Mouse (Mus musculus) left cerebral cortex, adult 11 months (tissue): ENCODE results near the gene Kprp.
"Not testable (repeated sequence)": the region's sequence is repeated elsewhere in the genome, so short reads cannot be mapped to it uniquely, and the experiment has no call there.

Experiments used
- DNase-seq: peaks from one replicate; pipeline ENCODE4 v3.0.0; 2022; ENCODE audit warnings: low spot score

Gene Kprp

DNA sequence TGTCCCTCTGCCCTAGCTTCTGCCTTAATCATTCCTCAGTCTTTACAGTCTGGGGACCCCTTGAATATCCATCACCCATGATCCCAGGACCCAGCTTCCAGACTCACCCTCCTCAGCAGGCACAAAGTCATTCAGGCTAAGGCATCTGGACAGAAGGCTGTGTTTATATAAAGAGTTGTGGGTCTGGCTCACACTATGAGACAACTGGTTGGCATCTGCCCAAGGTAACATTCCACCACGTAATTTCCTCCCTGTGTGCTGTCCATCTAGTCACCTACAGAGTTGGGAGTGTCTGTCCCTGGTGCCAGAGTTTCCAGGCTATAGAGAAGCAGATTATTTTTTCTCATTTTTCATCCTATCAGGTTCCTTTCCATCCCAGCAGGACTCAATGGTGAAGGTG is at the start of gene Kprp:
TSS of gene Kprp (minus strand) at position 140 of the 400 bp plus-strand sequence.
- DNase-seq = no peak

DNA sequence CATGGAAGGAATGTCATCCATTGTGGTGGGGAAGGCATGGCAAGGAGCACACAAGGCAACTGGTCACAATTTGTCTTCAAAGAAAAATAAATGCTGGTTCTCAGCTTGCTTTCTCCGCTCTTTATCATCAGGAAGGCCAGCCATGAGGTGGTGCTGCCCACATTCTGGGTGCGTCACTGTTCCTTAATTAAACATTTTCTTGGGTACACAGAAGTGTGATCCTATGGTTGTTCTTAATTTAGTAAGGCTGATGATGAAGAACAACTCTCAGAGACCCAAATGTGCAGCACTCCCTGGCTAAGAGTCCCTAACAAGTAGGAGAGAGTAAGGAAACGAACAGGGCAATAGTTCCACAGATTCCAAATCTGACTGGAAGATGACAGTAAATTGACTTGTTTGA is 47.1 kb upstream of the Kprp start:
- DNase-seq = no peak

DNA sequence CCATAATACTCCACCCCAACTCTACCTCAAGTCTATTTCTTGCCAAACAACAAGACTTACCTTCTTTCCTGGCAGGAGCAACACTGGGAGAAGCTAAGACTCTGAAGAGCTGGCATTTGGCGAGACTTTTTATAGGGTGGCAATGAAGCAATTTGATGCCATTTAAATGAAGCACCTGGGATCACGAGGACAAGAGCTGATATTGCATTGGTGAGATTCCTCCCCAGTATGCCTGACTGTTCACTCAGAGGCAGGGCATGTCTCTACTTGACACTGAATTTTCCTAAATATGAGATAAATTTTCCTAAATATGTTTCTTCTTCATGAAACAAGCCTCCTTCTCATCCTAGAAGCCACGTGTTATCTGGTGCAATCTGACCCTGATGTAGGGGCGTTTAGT is 43.1 kb upstream of the Kprp start, which contains the start of gene 2310050C09Rik:
TSS of gene 2310050C09Rik (minus strand) at position 101 of the 400 bp plus-strand sequence.
- no peak for DNase-seq

DNA sequence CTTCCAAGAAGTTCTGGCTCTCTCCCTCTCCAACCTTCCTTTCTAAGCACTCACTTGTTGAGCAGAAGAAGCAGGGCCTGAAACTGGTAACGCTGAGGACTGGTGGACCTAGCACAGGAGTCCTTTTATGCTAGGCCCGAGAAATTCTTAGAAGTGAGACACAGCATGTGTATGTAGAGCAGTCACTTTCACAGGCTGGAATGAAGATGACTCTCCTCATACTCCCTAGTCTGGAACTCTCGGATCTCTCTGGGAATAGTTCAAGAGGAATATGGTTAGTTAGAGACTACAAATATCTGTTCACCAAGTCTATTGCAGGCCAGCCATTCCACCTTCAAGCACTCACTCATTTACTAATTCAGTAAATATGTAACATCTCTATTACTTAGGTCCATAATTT is 24.1 kb upstream of the Kprp start, which contains the start of gene Lce1l:
TSS of gene Lce1l (minus strand) at position 101 of the 400 bp plus-strand sequence.
- no peak for DNase-seq

DNA sequence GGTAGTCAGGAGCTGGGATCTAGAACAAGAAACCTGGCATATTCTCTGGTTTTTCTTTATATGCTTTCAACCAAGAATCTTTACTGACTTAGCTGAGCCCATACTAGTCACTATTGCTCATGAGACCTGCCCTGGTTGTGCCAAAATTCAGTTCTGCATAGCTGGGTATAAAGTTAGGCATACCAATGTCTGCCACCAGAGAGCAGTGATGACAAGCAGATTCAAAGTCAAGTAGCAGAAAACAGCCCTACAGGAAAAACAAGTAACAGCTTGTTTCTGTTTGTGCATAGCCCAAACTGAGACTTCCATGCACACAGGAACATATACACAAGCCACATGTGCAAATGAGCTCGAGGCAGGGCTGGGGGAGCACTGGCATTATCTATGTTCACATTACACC is 1.2 kb downstream of the Kprp start:
- no peak for DNase-seq

DNA sequence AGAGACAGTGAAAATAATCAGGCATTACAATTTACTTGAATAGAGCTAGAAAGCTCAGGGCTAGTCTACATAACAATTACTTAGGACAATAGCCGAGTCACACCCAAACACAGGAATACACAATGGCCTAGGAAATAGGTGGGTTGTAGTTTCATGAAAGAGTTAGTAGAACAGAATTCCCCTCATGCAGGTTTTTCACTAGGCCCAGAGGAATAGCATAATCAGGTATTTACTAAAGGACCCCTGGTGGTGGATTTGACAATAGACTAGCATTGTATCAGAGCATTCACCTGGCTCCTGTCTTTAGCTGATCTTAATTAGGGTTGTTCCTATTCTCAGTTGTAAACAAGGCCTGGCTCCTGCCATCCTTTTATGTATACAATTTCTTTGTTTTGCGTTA is 11.0 kb downstream of the Kprp start:
- not testable (repeated sequence) for DNase-seq

DNA sequence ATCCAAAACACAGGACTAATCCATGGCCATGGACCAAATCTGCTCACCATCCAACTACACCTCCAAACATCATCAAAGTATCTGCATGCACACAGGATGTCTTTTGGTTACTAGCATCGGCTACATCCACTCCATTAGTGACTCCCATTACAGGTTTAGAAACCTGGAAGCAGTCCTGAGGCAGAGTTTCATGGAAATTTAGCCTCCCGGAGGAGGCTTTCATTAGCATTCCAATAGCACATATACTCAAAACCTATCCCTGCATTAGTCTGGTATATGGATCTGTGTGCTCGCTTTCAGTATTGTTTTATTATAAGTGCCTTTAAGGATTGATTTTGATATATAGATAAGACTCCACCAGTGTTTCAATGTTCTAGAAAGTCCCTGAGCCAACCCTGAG is 11.5 kb downstream of the Kprp start:
- no peak for DNase-seq

DNA sequence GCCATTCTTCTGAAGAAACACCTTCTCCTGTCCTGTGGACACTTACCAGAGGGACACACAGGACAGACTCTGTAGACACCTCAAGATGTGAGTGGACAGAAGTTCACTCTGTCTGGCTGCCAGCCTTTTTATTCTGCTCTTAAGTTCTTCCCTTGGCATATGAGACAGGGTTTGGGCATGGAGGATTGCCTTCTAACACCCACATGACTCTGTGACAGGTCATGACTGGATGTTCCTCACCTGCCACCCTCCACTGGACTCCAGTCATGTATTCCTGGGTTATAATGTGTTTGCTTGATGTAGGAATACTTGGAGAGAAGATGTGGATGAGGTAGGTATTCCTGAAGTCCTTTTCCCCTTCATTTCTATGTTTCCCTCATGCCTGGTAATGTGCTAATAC is 19.3 kb downstream of the Kprp start, which contains the start of gene Lce1k:
TSS of gene Lce1k (minus strand) at position 101 of the 400 bp plus-strand sequence.
- DNase-seq = no peak

DNA sequence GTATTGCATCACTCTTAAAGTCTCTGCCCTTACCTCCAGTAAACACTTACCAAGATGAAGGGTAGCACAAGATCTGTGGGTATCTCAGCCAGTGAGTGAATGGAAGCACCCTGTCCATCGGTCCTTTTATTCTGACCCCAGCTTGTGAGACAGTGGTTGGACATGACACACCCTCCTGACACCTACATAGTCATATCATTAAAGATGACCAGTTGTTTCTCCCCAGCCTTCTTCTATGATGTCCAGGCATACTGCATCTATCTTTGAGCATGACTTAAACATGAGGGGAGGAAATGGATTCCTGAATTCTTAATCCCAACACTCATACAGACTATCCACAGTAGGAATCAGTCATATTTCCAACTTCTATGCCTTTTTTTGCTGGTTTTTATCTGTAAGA is 36.6 kb downstream of the Kprp start, which contains the start of gene Lce1j:
TSS of gene Lce1j (minus strand) at position 101 of the 400 bp plus-strand sequence.
- DNase-seq = no peak

DNA sequence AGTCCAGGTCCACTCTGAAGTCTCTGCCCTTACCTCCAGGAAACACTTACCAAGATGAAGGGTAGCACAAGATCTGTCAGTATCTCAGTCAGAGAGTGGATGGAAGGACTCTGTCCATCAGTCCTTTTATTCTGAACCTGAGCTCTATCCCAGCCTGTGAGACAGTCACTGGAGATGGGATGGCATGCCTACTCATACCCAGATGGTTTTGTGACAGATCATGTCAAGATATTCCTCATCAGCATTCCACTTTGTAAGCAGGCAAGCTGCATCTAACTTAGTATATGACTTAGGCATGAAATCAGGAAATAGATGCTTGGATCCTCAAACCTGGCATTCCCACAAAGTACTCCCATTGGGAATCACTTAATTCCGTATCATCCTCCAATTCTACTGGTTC is 48.2 kb downstream of the Kprp start, which contains the start of gene Lce1i:
TSS of gene Lce1i (minus strand) at position 101 of the 400 bp plus-strand sequence.
- DNase-seq = no peak
